Mouse (Mus musculus) spleen, postnatal 10 days (tissue): ENCODE measurements around the gene Lca5.

Source experiments
- DNase-seq, 2 experiments: peaks; one replicate each; pipeline ENCODE4 v3.0.0; 2021 to 2022; ENCODE audit warnings: low spot score in 2 of 2

Gene Lca5

GRCm38 (mm10) chr9:83389570-83389969 is 51.4 kb downstream of the Lca5 start:
- DNase-seq, result no peak

GRCm38 (mm10) chr9:83386264-83386855 is 54.6 kb downstream of the Lca5 start:
- DNase-seq, result no peak

- DNase-seq, result peak in 1 of 2 experiments; percentile 20
Observed at GRCm38 (mm10) chr9:83385301-83385700, 55.6 kb downstream of the Lca5 start.

- no peak for DNase-seq
Observed at GRCm38 (mm10) chr9:83383235-83383634, 57.7 kb downstream of the Lca5 start.

GRCm38 (mm10) chr9:83382775-83383174 is 58.2 kb downstream of the Lca5 start:
- peak in 1 of 2 experiments; percentile 42 for DNase-seq

GRCm38 (mm10) chr9:83381317-83381716 is 59.6 kb downstream of the Lca5 start:
- DNase-seq, result no peak

GRCm38 (mm10) chr9:83379661-83380060 is 61.3 kb downstream of the Lca5 start:
- no peak for DNase-seq

GRCm38 (mm10) chr9:83377132-83377531 is 63.8 kb downstream of the Lca5 start:
- DNase-seq, result no peak

GRCm38 (mm10) chr9:83375522-83376176 is 65.3 kb downstream of the Lca5 start:
- no peak for DNase-seq

- no peak for DNase-seq
Observed at GRCm38 (mm10) chr9:83370907-83371306, 70.0 kb downstream of the Lca5 start.

GRCm38 (mm10) chr9:83368234-83368633 is 72.7 kb downstream of the Lca5 start:
- peak; percentile 14 to 53 for DNase-seq

- no peak for DNase-seq
Observed at GRCm38 (mm10) chr9:83355802-83356201, 85.1 kb downstream of the Lca5 start.

GRCm38 (mm10) chr9:83353316-83353715 is 87.6 kb downstream of the Lca5 start:
- DNase-seq, result no peak

- DNase-seq, result no peak
Observed at GRCm38 (mm10) chr9:83351171-83351570, 89.8 kb downstream of the Lca5 start.

GRCm38 (mm10) chr9:83350613-83351012 is 90.3 kb downstream of the Lca5 start:
- DNase-seq, result peak in 1 of 2 experiments; percentile 17

- DNase-seq, result no peak
Observed at GRCm38 (mm10) chr9:83349905-83350304, 91.0 kb downstream of the Lca5 start.

- DNase-seq, result no peak
Observed at GRCm38 (mm10) chr9:83349504-83349903, 91.4 kb downstream of the Lca5 start.

GRCm38 (mm10) chr9:83347521-83347920 is 93.4 kb downstream of the Lca5 start:
- DNase-seq, result no peak

- no peak for DNase-seq
Observed at GRCm38 (mm10) chr9:83342491-83343370, 98.2 kb downstream of the Lca5 start.
